Mouse (Mus musculus): ENCODE measurements around the gene Ece1. TPM values are rescaled to one million over a fixed set of nuclear protein-coding genes. Genes with fewer than 3 reads are reported as not detected.

Ece1 gene
- total and polyA plus RNA-seq, 2 experiments from 2014 or later: 23.7 to 36.3 TPM

GRCm38 (mm10) chr4:137918559-137918958 lies 56.5 kb downstream of the Ece1 start:
- Histone ChIP-seq H3K4me1 (ENCODE audit: insufficient read depth, low read length) (peaks cover under 1% of the 10 kb centered on the region; the same call in 1 of the 2 replicates), H3K27me3 (ENCODE audit: insufficient read depth, low read length) (no peaks in the 10 kb centered on the region), H3K9ac (replicated peaks; ENCODE audit: low read length, poor library complexity, severe bottlenecking) (no peak overlapping the region), H3K36me3 (ENCODE audit: insufficient read depth, low read length) (0 out of 2 replicates have a peak, but pooled peaks cover 4% of the 10 kb centered on the region), H3K4me3 (ENCODE audit: low read depth, low read length) (no peak overlapping the region), H3K27ac (ENCODE audit: low read depth, low read length) (no peak overlapping the region), H3K4me2 (ENCODE audit: low read depth, low read length, poor library complexity, severe bottlenecking) (no peak overlapping the region), H3K9me3 (ENCODE audit: low read length) (no peaks in the 10 kb centered on the region)
- DNase-seq (ENCODE audit: low spot score): no peak
- 37% methylated on average over 9 of the region's 9 CpGs for WGBS
- no peak for ATAC-seq (ENCODE audit: low FRiP score)
- no peak for TF ChIP-seq CTCF (IDR thresholded peaks at IDR 0.05)

- no peaks in the 10 kb centered on the region for H3K9me3 ChIP-seq (ENCODE audit: low read length)
Measured at GRCm38 (mm10) chr4:137919116-137919515, 57.1 kb downstream of the Ece1 start.

GRCm38 (mm10) chr4:137920005-137920404 lies 58.0 kb downstream of the Ece1 start:
- 0 out of 2 replicates have a peak overlapping the region, but pooled peaks have one; percentile 24 for H3K9ac ChIP-seq (replicated peaks; ENCODE audit: low read length, poor library complexity, severe bottlenecking)
- H3K36me3 ChIP-seq (ENCODE audit: insufficient read depth, low read length): 0 out of 2 replicates have a peak, but pooled peaks cover 4% of the 10 kb centered on the region
- no peaks in the 10 kb centered on the region for H3K9me3 ChIP-seq (ENCODE audit: low read length)
- H3K27me3 ChIP-seq (ENCODE audit: insufficient read depth, low read length): no peaks in the 10 kb centered on the region
- no peak for TF ChIP-seq CTCF (IDR thresholded peaks at IDR 0.05)
- H3K27ac ChIP-seq (ENCODE audit: low read depth, low read length): peak overlapping the region; percentile 47; the same call in 1 of the 2 replicates
- H3K4me1 ChIP-seq (ENCODE audit: insufficient read depth, low read length): no peaks in the 10 kb centered on the region; the same call in 1 of the 2 replicates
- no peak overlapping the region for H3K4me3 ChIP-seq (ENCODE audit: low read depth, low read length)
- WGBS: 29% methylated on average over 7 of the region's 7 CpGs
- no peak for ATAC-seq (ENCODE audit: low FRiP score)
- H3K4me2 ChIP-seq (ENCODE audit: low read depth, low read length, poor library complexity, severe bottlenecking): no peak overlapping the region
- DNase-seq (ENCODE audit: low spot score): no peak

More at GRCm38 (mm10) chr4:137919116-137919515, 57.1 kb downstream of the Ece1 start:
- no peaks in the 10 kb centered on the region; the same call in 1 of the 2 replicates for H3K4me1 ChIP-seq (ENCODE audit: insufficient read depth, low read length)
- no peak for DNase-seq (ENCODE audit: low spot score)
- 0 out of 2 replicates have a peak, but pooled peaks cover 4% of the 10 kb centered on the region for H3K36me3 ChIP-seq (ENCODE audit: insufficient read depth, low read length)
- no peak overlapping the region for H3K4me3 ChIP-seq (ENCODE audit: low read depth, low read length)
- no peak for ATAC-seq (ENCODE audit: low FRiP score)
- H3K4me2 ChIP-seq (ENCODE audit: low read depth, low read length, poor library complexity, severe bottlenecking): no peak overlapping the region
- WGBS: 58% methylated on average over 10 of the region's 10 CpGs
- no peaks in the 10 kb centered on the region for H3K27me3 ChIP-seq (ENCODE audit: insufficient read depth, low read length)
- no peak for TF ChIP-seq CTCF (IDR thresholded peaks at IDR 0.05)
- no peak overlapping the region; the same call in 1 of the 2 replicates for H3K27ac ChIP-seq (ENCODE audit: low read depth, low read length)
- H3K9ac ChIP-seq (replicated peaks; ENCODE audit: low read length, poor library complexity, severe bottlenecking): no peak overlapping the region

- Histone ChIP-seq H3K36me3 (ENCODE audit: insufficient read depth, low read length) (0 out of 2 replicates have a peak, but pooled peaks cover 4% of the 10 kb centered on the region), H3K27me3 (ENCODE audit: insufficient read depth, low read length) (no peaks in the 10 kb centered on the region), H3K9me3 (ENCODE audit: low read length) (no peaks in the 10 kb centered on the region), H3K9ac (replicated peaks; ENCODE audit: low read length, poor library complexity, severe bottlenecking) (0 out of 2 replicates have a peak overlapping the region, but pooled peaks have one; percentile 24), H3K27ac (ENCODE audit: low read depth, low read length) (peak overlapping the region; percentile 47; the same call in 1 of the 2 replicates), H3K4me2 (ENCODE audit: low read depth, low read length, poor library complexity, severe bottlenecking) (no peak overlapping the region), H3K4me1 (ENCODE audit: insufficient read depth, low read length) (no peaks in the 10 kb centered on the region; the same call in 1 of the 2 replicates), H3K4me3 (ENCODE audit: low read depth, low read length) (no peak overlapping the region)
- WGBS: 30% methylated on average over 10 of the region's 10 CpGs
- ATAC-seq (ENCODE audit: low FRiP score) (no peak), DNase-seq (ENCODE audit: low spot score) (no peak)
- no peak for TF ChIP-seq CTCF (IDR thresholded peaks at IDR 0.05)
Measured at GRCm38 (mm10) chr4:137920500-137920961, 58.5 kb downstream of the Ece1 start.

GRCm38 (mm10) chr4:137921510-137921909 lies 59.5 kb downstream of the Ece1 start:
- DNase-seq (ENCODE audit: low spot score): no peak
- 88% methylated on average over 11 of the region's 11 CpGs for WGBS

GRCm38 (mm10) chr4:137923052-137923451 lies 61.0 kb downstream of the Ece1 start:
- H3K27me3 ChIP-seq (ENCODE audit: insufficient read depth, low read length): no peaks in the 10 kb centered on the region
- peaks cover 7% of the 10 kb centered on the region; the same call in 1 of the 2 replicates for H3K36me3 ChIP-seq (ENCODE audit: insufficient read depth, low read length)
- no peaks in the 10 kb centered on the region for H3K4me1 ChIP-seq (ENCODE audit: insufficient read depth, low read length)
- no peak overlapping the region for H3K9ac ChIP-seq (replicated peaks; ENCODE audit: low read length, poor library complexity, severe bottlenecking)
- 88% methylated on average over 15 of the region's 15 CpGs for WGBS
- DNase-seq (ENCODE audit: low spot score): no peak
- no peak for TF ChIP-seq CTCF (IDR thresholded peaks at IDR 0.05)
- H3K27ac ChIP-seq (ENCODE audit: low read depth, low read length): no peak overlapping the region
- no peak for ATAC-seq (ENCODE audit: low FRiP score)
- H3K9me3 ChIP-seq (ENCODE audit: low read length): no peaks in the 10 kb centered on the region
- no peak overlapping the region for H3K4me3 ChIP-seq (ENCODE audit: low read depth, low read length)
- H3K4me2 ChIP-seq (ENCODE audit: low read depth, low read length, poor library complexity, severe bottlenecking): no peak overlapping the region

More at GRCm38 (mm10) chr4:137921510-137921909, 59.5 kb downstream of the Ece1 start:
- no peak for TF ChIP-seq CTCF (IDR thresholded peaks at IDR 0.05)
- no peak overlapping the region for H3K4me3 ChIP-seq (ENCODE audit: low read depth, low read length)
- no peak overlapping the region for H3K27ac ChIP-seq (ENCODE audit: low read depth, low read length)
- no peak overlapping the region for H3K9ac ChIP-seq (replicated peaks; ENCODE audit: low read length, poor library complexity, severe bottlenecking)
- H3K36me3 ChIP-seq (ENCODE audit: insufficient read depth, low read length): 0 out of 2 replicates have a peak, but pooled peaks cover 4% of the 10 kb centered on the region
- H3K4me1 ChIP-seq (ENCODE audit: insufficient read depth, low read length): no peaks in the 10 kb centered on the region; the same call in 1 of the 2 replicates
- H3K9me3 ChIP-seq (ENCODE audit: low read length): no peaks in the 10 kb centered on the region
- no peak overlapping the region for H3K4me2 ChIP-seq (ENCODE audit: low read depth, low read length, poor library complexity, severe bottlenecking)
- no peak for ATAC-seq (ENCODE audit: low FRiP score)
- no peaks in the 10 kb centered on the region for H3K27me3 ChIP-seq (ENCODE audit: insufficient read depth, low read length)
